Mouse (Mus musculus) cerebellum, adult 2 months (tissue): ENCODE measurements around the gene Ptch2.

Experiments
- CTCF ChIP-seq: fragments of 200-500 bp; IDR thresholded peaks from 2 replicates; pipeline ENCODE4 v1.5.1; 2011; ENCODE audit warnings: low read depth, mild to moderate bottlenecking, control low read depth, low read length, moderate library complexity, borderline replicate concordance; ENCODE audit not compliant: insufficient read depth
- POLR2A ChIP-seq: fragments of 200-500 bp; IDR thresholded peaks from 2 replicates; pipeline ENCODE4 v1.6.1; 2011; ENCODE audit warnings: low read length, control low read depth, borderline replicate concordance; ENCODE audit not compliant: insufficient read depth

DNA sequence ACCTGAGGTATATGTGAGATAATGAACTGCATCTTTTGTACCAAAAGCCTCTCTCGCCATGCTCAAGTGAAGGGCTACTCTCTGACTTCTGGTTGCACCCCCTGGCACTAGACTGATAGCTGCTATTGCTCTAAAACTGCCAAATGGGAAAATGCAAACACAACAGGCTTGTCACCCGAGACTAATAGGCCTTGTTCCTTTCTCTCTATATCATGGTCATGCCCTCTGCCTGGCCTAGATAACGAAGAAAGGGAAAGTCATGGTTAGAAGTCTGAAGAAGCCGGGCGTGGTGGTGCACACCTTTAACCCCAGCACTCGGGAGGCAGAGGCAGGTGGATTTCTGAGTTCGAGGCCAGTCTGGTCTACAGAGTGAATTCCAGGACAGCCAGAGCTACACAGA, 5.3 kb upstream of the Ptch2 start:
- no peak for TF ChIP-seq CTCF
- TF ChIP-seq POLR2A, result no peak
